Mouse (Mus musculus) forebrain, embryonic 12.5 days (tissue): Measurements from ENCODE around the gene Gm9046. TPM values are rescaled to one million over a fixed set of nuclear protein-coding genes. Genes with fewer than 3 reads are reported as not detected.
"Not testable (repeated sequence)": the region's sequence is repeated elsewhere in the genome, so short reads cannot be mapped to it uniquely, and the experiment has no call there.

Experiments
- ATAC-seq: fragments of 200-750 bp; cut with Nextera tagmentation; 2 replicates; pipeline ENCODE4 v1.8.0; 2017; ENCODE audit warnings: moderate TSS enrichment; ENCODE audit not compliant: low FRiP score
- H3K27ac ChIP-seq: fragments of 300-500 bp; sonication (generic); 2 replicates; pipeline ENCODE4 v1.5.1; 2016; ENCODE audit warnings: mild to moderate bottlenecking
- H3K27me3 ChIP-seq: fragments of 300-500 bp; sonication (generic); 2 replicates; pipeline ENCODE4 v1.6.1; 2016; ENCODE audit warnings: mild to moderate bottlenecking
- H3K36me3 ChIP-seq: fragments of 300-500 bp; sonication (generic); replicated peaks from 2 replicates; pipeline ENCODE4 v1.6.1; 2016; ENCODE audit warnings: mild to moderate bottlenecking
- H3K4me1 ChIP-seq: fragments of 300-500 bp; sonication (generic); 2 replicates; pipeline ENCODE4 v1.6.1; 2016
- H3K4me2 ChIP-seq: fragments of 300-500 bp; sonication (generic); 2 replicates; pipeline ENCODE4 v1.6.1; 2016; ENCODE audit warnings: mild to moderate bottlenecking, moderate library complexity
- H3K4me3 ChIP-seq: fragments of 300-500 bp; sonication (generic); replicated peaks from 2 replicates; pipeline ENCODE4 v1.5.1; 2016; ENCODE audit warnings: mild to moderate bottlenecking
- H3K9ac ChIP-seq: fragments of 300-500 bp; sonication (generic); 2 replicates; pipeline ENCODE4 v1.6.1; 2016; ENCODE audit warnings: mild to moderate bottlenecking
- H3K9me3 ChIP-seq: fragments of 300-500 bp; sonication (generic); 2 replicates; pipeline ENCODE4 v1.6.1; 2016
- WGBS: fragments of 180-500 bp; shearing (Covaris S2); methylation state at CpG from one replicate; pipeline ENCODE4 v1.1.7; 2016; 5-methylcytosine and 5-hydroxymethylcytosine counted together
- polyA plus RNA-seq: library from polyadenylated mRNA; unstranded; fragments of >200 nt; fragmentation: Nextera tagmentation; extraction: Ambion mirVana; gene quantifications from 2 replicates; pipeline ENCODE4 v1.2.1, GENCODE M21; 2016

Gene Gm9046
- not detected in 2 replicates for polyA plus RNA-seq

- not testable (repeated sequence) for H3K4me2 ChIP-seq, H3K36me3 ChIP-seq, H3K9me3 ChIP-seq, H3K27ac ChIP-seq, ATAC-seq, H3K9ac ChIP-seq, H3K4me3 ChIP-seq, H3K4me1 ChIP-seq, H3K27me3 ChIP-seq
- WGBS: no CpG with 5 or more reads among the region's 14 CpGs
Measured at GRCm38 (mm10) chr10:118343155-118343554, at the start of gene Gm9046. TSS of gene Gm9046 (minus strand) at chr10:118343255.

DNA sequence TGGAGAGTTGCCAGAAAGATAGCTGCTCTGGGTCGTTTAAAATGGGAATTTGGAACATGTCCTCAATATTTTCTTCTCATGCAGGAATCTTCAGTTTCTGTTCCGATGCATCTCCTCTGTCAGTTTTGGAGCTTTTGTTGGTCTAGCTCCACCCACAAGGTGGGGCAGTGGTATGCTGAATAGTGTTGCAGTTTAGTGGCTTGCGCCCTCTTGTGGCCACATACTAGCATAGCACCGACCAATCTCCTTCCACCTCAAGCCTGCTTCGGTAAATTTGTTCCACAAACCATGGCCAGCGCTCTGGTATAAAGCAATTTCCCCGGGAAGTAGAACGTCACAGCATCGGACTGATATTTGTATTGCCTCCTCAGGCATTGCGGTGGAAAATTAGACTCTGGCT lies 27.4 kb upstream of the Gm9046 start:
- ATAC-seq: peak; percentile 97
- Histone ChIP-seq H3K9me3 (no peaks in the 10 kb centered on the region), H3K4me1 (no peaks in the 10 kb centered on the region), H3K9ac (no peak overlapping the region), H3K36me3 (no peaks in the 10 kb centered on the region), H3K27me3 (no peaks in the 10 kb centered on the region), H3K4me2 (peak overlapping the region; percentile 35), H3K4me3 (no peak overlapping the region), H3K27ac (no peak overlapping the region)
- 12% methylated on average over 10 of the region's 10 CpGs for WGBS

GRCm38 (mm10) chr10:118369518-118369917 lies 26.5 kb upstream of the Gm9046 start:
- Histone ChIP-seq H3K27ac (no peak overlapping the region), H3K4me1 (no peaks in the 10 kb centered on the region), H3K4me3 (no peak overlapping the region), H3K36me3 (no peaks in the 10 kb centered on the region), H3K4me2 (no peak overlapping the region), H3K9ac (no peak overlapping the region), H3K9me3 (no peaks in the 10 kb centered on the region), H3K27me3 (no peaks in the 10 kb centered on the region)
- WGBS: 85% methylated on average over 9 of the region's 9 CpGs
- no peak for ATAC-seq

DNA sequence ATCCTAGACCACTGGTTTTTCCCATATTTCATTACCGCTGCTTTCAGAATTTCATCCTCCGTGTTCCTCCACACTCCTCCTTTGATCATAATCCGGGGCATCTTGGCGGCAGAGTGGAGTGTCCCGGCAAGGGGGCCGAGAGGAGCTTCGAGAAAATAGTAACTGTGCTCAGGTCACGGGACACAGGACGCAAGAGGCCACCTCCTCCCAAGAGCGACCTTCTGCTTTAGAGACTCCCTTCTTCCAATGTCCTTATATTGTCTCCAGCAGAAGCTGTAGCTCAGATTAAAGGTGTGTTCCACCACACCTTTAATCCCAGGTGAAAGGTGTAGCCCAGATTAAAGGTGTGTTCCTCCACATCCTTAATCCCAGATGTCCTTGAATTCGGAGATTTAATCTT lies 10.9 kb upstream of the Gm9046 start, which contains the start of gene Gm9049:
TSS of gene Gm9049 (minus strand) at position 101 of the 400 bp plus-strand sequence.
- not testable (repeated sequence) for H3K9me3 ChIP-seq, H3K27ac ChIP-seq, ATAC-seq, H3K9ac ChIP-seq, H3K27me3 ChIP-seq, H3K4me2 ChIP-seq, H3K4me1 ChIP-seq, H3K36me3 ChIP-seq, H3K4me3 ChIP-seq
- WGBS: no CpG with 5 or more reads among the region's 11 CpGs

DNA sequence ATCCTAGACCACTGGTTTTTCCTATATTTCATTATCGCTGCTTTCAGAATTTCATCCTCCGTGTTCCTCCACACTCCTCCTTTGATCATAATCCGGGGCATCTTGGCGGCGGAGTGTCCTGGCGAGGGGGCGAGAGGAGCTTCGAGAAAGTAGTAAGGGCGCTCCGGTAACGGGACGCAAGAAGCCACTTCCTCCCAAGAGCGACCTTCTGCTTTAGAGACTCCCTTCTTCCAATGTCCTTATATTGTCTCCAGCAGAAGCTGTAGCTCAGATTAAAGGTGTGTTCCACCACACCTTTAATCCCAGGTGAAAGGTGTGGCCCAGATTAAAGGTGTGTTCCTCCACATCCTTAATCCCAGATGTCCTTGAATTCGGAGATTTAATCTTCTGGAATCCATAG lies 5.5 kb upstream of the Gm9046 start, which contains the start of gene Gm9048:
TSS of gene Gm9048 (minus strand) at position 101 of the 400 bp plus-strand sequence.
- not testable (repeated sequence) for ATAC-seq
- 100% methylated on average over 1 of the region's 14 CpGs for WGBS

GRCm38 (mm10) chr10:118337731-118338130 lies 5.3 kb downstream of the Gm9046 start, which contains the start of gene Gm9045:
TSS of gene Gm9045 (minus strand) at chr10:118337831.
- H3K36me3 ChIP-seq, H3K9me3 ChIP-seq, ATAC-seq, H3K4me3 ChIP-seq, H3K9ac ChIP-seq, H3K27ac ChIP-seq, H3K27me3 ChIP-seq, H3K4me1 ChIP-seq, H3K4me2 ChIP-seq: not testable (repeated sequence)
- WGBS: no CpG with 5 or more reads among the region's 14 CpGs

More for the DNA sequence above, 5.5 kb upstream of the Gm9046 start, which contains the start of gene Gm9048:
- H3K27ac ChIP-seq, H3K36me3 ChIP-seq, H3K4me1 ChIP-seq, H3K27me3 ChIP-seq, H3K4me3 ChIP-seq, H3K9ac ChIP-seq, H3K9me3 ChIP-seq, H3K4me2 ChIP-seq: not testable (repeated sequence)

- not testable (repeated sequence) for ATAC-seq, H3K27me3 ChIP-seq, H3K4me2 ChIP-seq, H3K36me3 ChIP-seq, H3K9me3 ChIP-seq, H3K4me1 ChIP-seq, H3K9ac ChIP-seq, H3K27ac ChIP-seq, H3K4me3 ChIP-seq
- WGBS: no CpG with 5 or more reads among the region's 14 CpGs
Measured at GRCm38 (mm10) chr10:118332308-118332707, 10.7 kb downstream of the Gm9046 start, which contains the start of gene Gm9044. TSS of gene Gm9044 (minus strand) at chr10:118332408.

GRCm38 (mm10) chr10:118326869-118327268 lies 16.2 kb downstream of the Gm9046 start, which contains the start of gene Gm9040:
TSS of gene Gm9040 (minus strand) at chr10:118326969.
- H3K4me2 ChIP-seq, H3K27me3 ChIP-seq, H3K9ac ChIP-seq, H3K27ac ChIP-seq, H3K4me1 ChIP-seq, ATAC-seq, H3K9me3 ChIP-seq, H3K4me3 ChIP-seq, H3K36me3 ChIP-seq: not testable (repeated sequence)
- no CpG with 5 or more reads among the region's 11 CpGs for WGBS

DNA sequence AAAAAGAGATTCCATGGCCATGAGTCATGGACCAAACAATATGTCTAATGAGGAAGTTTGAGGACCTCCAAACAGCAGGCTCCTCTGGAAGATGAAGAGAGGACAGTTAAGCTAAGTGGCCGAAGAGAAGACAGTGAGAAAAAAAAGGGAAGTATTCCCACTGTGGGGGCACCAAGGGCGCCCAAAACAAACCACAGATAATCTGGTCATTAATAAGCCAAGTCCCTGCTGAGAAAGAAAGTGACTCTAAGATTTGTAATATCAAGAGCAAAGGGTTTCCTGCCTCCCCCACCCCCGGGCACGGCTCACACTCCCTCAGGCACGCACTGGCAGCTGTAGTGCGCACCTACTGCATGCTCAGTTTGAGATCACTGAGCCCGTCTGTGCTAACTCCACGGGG lies 24.0 kb downstream of the Gm9046 start:
- WGBS: 88% methylated on average over 8 of the region's 8 CpGs
- H3K27ac ChIP-seq: no peak overlapping the region
- H3K4me1 ChIP-seq: no peaks in the 10 kb centered on the region
- ATAC-seq: no peak
- no peaks in the 10 kb centered on the region for H3K27me3 ChIP-seq
- no peak overlapping the region for H3K4me2 ChIP-seq
- no peaks in the 10 kb centered on the region for H3K9me3 ChIP-seq
- no peak overlapping the region for H3K9ac ChIP-seq
- no peaks in the 10 kb centered on the region for H3K36me3 ChIP-seq
- H3K4me3 ChIP-seq: no peak overlapping the region

- not testable (repeated sequence) for H3K4me3 ChIP-seq, ATAC-seq, H3K9ac ChIP-seq, H3K4me2 ChIP-seq, H3K9me3 ChIP-seq, H3K4me1 ChIP-seq, H3K27ac ChIP-seq, H3K36me3 ChIP-seq, H3K27me3 ChIP-seq
- 46% methylated on average over 2 of the region's 2 CpGs for WGBS
Measured at GRCm38 (mm10) chr10:118302133-118302532, 40.9 kb downstream of the Gm9046 start.

DNA sequence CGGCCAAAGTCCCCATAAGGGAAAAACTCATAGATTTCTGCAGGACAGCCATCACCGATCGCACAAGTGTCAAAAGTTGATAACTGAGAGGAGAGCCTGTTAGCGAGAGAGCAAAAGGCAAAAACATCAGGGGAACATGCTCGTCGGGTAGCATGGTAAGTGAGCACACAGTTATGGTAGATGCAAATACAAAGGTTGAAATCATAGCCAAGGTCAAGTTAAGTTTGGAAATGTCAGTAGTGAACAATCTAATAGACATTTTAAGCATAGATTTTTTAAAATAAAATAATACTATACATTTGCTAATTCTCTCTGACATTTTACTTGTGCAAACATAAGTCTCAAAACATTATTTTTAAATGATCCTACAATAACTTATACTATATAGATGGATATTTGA lies 48.1 kb downstream of the Gm9046 start, which contains the start of gene Iltifb:
TSS of gene Iltifb (minus strand) at position 101 of the 400 bp plus-strand sequence.
- Histone ChIP-seq H3K27me3 (no peaks in the 10 kb centered on the region), H3K9ac (no peak within 1 kb of the TSS), H3K4me2 (no peak within 1 kb of the TSS), H3K9me3 (no peaks in the 10 kb centered on the region), H3K4me3 (no peak within 1 kb of the TSS), H3K4me1 (no peaks in the 10 kb centered on the region), H3K27ac (no peak within 1 kb of the TSS), H3K36me3 (no peaks in the 10 kb centered on the region)
- ATAC-seq: no peak
- WGBS: 94% methylated on average over 6 of the region's 6 CpGs
